Mouse (Mus musculus): ENCODE data around the gene Cryl1. TPM values are rescaled to one million over a fixed set of nuclear protein-coding genes. Genes with fewer than 3 reads are reported as not detected.
A peak's percentile ranks its signal among the peaks of the same experiment; 100 is the strongest.

Cryl1 gene
- polyA plus RNA-seq, 1 experiment: 11.7 TPM

- peak; percentile 25 for DNase-seq (ENCODE audit: low read depth)
- TF ChIP-seq CTCF (IDR thresholded peaks at IDR 0.05; ENCODE audit: borderline replicate concordance, extremely low read depth, insufficient read depth, insufficient read length): no peak
- no peak for TF ChIP-seq POLR2A (IDR thresholded peaks at IDR 0.05; ENCODE audit: borderline replicate concordance, extremely low read depth, insufficient read depth, insufficient read length, poor library complexity, severe bottlenecking)
Observed at GRCm38 (mm10) chr14:57344781-57345492, 53.4 kb downstream of the Cryl1 start.

DNA sequence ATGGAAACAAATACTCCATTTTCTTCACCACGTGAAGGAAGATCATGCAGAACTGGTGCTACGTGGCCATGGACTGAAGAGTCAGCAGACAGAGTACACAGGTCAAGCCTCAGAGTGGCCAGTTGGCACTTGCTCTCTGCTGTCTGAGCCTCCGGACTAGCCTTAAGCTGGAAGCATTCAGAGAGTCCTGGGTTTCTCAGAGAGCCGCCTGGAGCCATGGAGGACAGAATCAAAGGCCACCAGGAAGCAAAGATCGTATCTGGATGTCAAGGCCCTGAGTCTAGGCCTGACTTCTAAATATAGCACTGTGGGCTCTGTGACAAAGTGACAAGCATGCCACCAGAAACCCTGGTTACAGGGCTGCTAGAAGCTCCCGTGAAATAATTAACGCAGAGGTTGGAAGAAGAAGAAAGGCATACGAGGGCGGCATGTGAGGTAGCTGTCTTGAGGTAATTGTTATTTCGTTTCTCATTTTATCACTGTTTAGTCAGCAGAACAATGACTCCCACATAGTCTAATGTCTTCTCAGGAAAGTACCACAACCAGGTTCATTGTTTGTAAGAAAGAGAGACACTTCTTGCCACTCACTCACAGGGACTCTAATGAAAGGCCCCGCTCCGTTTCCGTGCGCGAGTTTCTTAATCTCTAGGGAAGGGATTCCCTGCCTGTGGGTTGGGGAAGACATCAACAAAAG is 55.1 kb downstream of the Cryl1 start:
- peak; percentile 33 for DNase-seq (ENCODE audit: low read depth)

GRCm38 (mm10) chr14:57342316-57343055 is 55.8 kb downstream of the Cryl1 start:
- TF ChIP-seq POLR2A (IDR thresholded peaks at IDR 0.05; ENCODE audit: borderline replicate concordance, extremely low read depth, insufficient read depth, insufficient read length, poor library complexity, severe bottlenecking) (no peak), CTCF (IDR thresholded peaks at IDR 0.05; ENCODE audit: borderline replicate concordance, extremely low read depth, insufficient read depth, insufficient read length) (no peak)
- DNase-seq (ENCODE audit: low read depth): no peak

More for the DNA sequence above, 55.1 kb downstream of the Cryl1 start:
- TF ChIP-seq CTCF (IDR thresholded peaks at IDR 0.05; ENCODE audit: borderline replicate concordance, extremely low read depth, insufficient read depth, insufficient read length) (no peak), POLR2A (IDR thresholded peaks at IDR 0.05; ENCODE audit: borderline replicate concordance, extremely low read depth, insufficient read depth, insufficient read length, poor library complexity, severe bottlenecking) (no peak)

GRCm38 (mm10) chr14:57338666-57339065 is 59.7 kb downstream of the Cryl1 start:
- TF ChIP-seq POLR2A (IDR thresholded peaks at IDR 0.05; ENCODE audit: borderline replicate concordance, extremely low read depth, insufficient read depth, insufficient read length, poor library complexity, severe bottlenecking) (no peak), CTCF (IDR thresholded peaks at IDR 0.05; ENCODE audit: borderline replicate concordance, extremely low read depth, insufficient read depth, insufficient read length) (no peak)
- no peak for DNase-seq (ENCODE audit: low read depth)

DNA sequence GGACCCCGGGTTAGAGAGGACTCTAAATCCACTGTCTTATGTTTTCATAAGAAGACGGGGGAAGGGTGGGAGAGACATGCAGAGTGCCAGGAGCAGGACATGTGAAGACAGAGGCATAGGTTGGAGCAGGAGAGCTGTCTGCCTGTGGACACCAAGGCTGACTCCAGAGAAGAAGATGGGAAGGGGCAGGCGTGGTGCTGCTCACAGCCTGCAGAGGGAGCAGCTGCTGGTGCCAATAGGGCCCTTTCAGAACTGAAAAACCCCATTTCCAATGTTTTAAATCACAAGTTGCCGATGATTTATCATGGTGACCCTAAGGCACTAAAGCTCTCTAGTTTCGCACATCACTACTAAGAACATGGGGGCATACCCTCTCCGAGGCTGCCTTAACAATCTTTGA is 63.5 kb downstream of the Cryl1 start:
- TF ChIP-seq CTCF (IDR thresholded peaks at IDR 0.05; ENCODE audit: borderline replicate concordance, extremely low read depth, insufficient read depth, insufficient read length) (peak; percentile 49), POLR2A (IDR thresholded peaks at IDR 0.05; ENCODE audit: borderline replicate concordance, extremely low read depth, insufficient read depth, insufficient read length, poor library complexity, severe bottlenecking) (no peak)
- DNase-seq (ENCODE audit: low read depth): no peak

GRCm38 (mm10) chr14:57332503-57332902 is 65.8 kb downstream of the Cryl1 start:
- DNase-seq (ENCODE audit: low read depth): no peak
- TF ChIP-seq POLR2A (IDR thresholded peaks at IDR 0.05; ENCODE audit: borderline replicate concordance, extremely low read depth, insufficient read depth, insufficient read length, poor library complexity, severe bottlenecking) (no peak), CTCF (IDR thresholded peaks at IDR 0.05; ENCODE audit: borderline replicate concordance, extremely low read depth, insufficient read depth, insufficient read length) (no peak)

GRCm38 (mm10) chr14:57331097-57331496 is 67.2 kb downstream of the Cryl1 start:
- no peak for DNase-seq (ENCODE audit: low read depth)
- TF ChIP-seq POLR2A (IDR thresholded peaks at IDR 0.05; ENCODE audit: borderline replicate concordance, extremely low read depth, insufficient read depth, insufficient read length, poor library complexity, severe bottlenecking) (no peak), CTCF (IDR thresholded peaks at IDR 0.05; ENCODE audit: borderline replicate concordance, extremely low read depth, insufficient read depth, insufficient read length) (no peak)

DNA sequence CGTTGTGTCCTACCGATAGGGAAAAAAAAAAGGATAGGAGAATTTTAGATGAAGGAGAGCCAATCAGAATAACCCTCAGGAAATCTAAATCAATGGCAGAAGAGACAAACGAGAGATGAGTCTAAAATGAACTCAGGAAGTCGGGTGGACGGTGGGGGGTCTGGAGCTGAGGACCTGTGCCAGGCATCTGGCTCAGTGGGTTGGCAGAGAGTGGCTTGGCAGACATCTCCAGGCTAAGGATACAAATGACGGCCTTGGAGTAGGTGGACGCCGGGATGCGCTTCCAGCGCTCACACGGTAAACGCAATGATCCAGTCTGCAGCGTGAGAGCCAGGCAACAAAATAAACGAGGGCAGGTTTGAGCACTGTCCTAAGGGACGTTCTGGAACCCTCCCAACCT is 68.7 kb downstream of the Cryl1 start:
- TF ChIP-seq POLR2A (IDR thresholded peaks at IDR 0.05; ENCODE audit: borderline replicate concordance, extremely low read depth, insufficient read depth, insufficient read length, poor library complexity, severe bottlenecking): no peak
- no peak for TF ChIP-seq CTCF (IDR thresholded peaks at IDR 0.05; ENCODE audit: borderline replicate concordance, extremely low read depth, insufficient read depth, insufficient read length)
- DNase-seq (ENCODE audit: low read depth): peak; percentile 31

- DNase-seq (ENCODE audit: low read depth): peak; percentile 15
- no peak for TF ChIP-seq POLR2A (IDR thresholded peaks at IDR 0.05; ENCODE audit: borderline replicate concordance, extremely low read depth, insufficient read depth, insufficient read length, poor library complexity, severe bottlenecking)
- no peak for TF ChIP-seq CTCF (IDR thresholded peaks at IDR 0.05; ENCODE audit: borderline replicate concordance, extremely low read depth, insufficient read depth, insufficient read length)
Observed at GRCm38 (mm10) chr14:57326771-57327170, 71.6 kb downstream of the Cryl1 start.

GRCm38 (mm10) chr14:57318812-57319211 is 79.5 kb downstream of the Cryl1 start:
- TF ChIP-seq CTCF (IDR thresholded peaks at IDR 0.05; ENCODE audit: borderline replicate concordance, extremely low read depth, insufficient read depth, insufficient read length): no peak
- no peak for TF ChIP-seq POLR2A (IDR thresholded peaks at IDR 0.05; ENCODE audit: borderline replicate concordance, extremely low read depth, insufficient read depth, insufficient read length, poor library complexity, severe bottlenecking)
- DNase-seq (ENCODE audit: low read depth): no peak
